Mouse (Mus musculus) neutrophil, adult 5-6 weeks (primary cell): ENCODE results near the gene 1700001L19Rik. TPM values are rescaled to one million over a fixed set of nuclear protein-coding genes. Genes with fewer than 3 reads are reported as not detected.
A peak's percentile ranks its signal among the peaks of the same experiment; 100 is the strongest.
"Not testable (repeated sequence)": the region's sequence is repeated elsewhere in the genome, so short reads cannot be mapped to it uniquely, and the experiment has no call there.

ENCODE experiments used
- ATAC-seq: fragments of 151-379, 151-347 bp; 2 replicates; pipeline ENCODE4 v1.8.0; 2017; ENCODE audit warnings: mild to moderate bottlenecking, moderate TSS enrichment; ENCODE audit not compliant: insufficient number of reproducible peaks, poor library complexity, low FRiP score, severe bottlenecking; ENCODE audit errors: extremely low read depth
- total RNA-seq: library from RNA; stranded (forward); fragments of 200-1000 nt; gene quantifications from 2 replicates; pipeline ENCODE4 v1.2.3, GENCODE M21; 2017

The 1700001L19Rik gene
- not detected in 2 replicates for total RNA-seq

GRCm38 (mm10) chr13:68597199-68597598 is at the start of gene 1700001L19Rik:
Gene 1700001L19Rik (plus strand): TSS chr13:68597421.
- ATAC-seq: no peak

- ATAC-seq: not testable (repeated sequence)
Measured at GRCm38 (mm10) chr13:68553391-68553790, 43.8 kb upstream of the 1700001L19Rik start.

- no peak for ATAC-seq
Measured at GRCm38 (mm10) chr13:68568110-68568509, 29.1 kb upstream of the 1700001L19Rik start.

- no peak for ATAC-seq
Measured at GRCm38 (mm10) chr13:68568548-68568947, 28.7 kb upstream of the 1700001L19Rik start.

GRCm38 (mm10) chr13:68569589-68570336 is 27.5 kb upstream of the 1700001L19Rik start:
- 0 out of 2 replicates have a peak, but pooled peaks have one; percentile 26 for ATAC-seq

- ATAC-seq: no peak
Measured at GRCm38 (mm10) chr13:68572247-68572646, 25.0 kb upstream of the 1700001L19Rik start.

GRCm38 (mm10) chr13:68572966-68573913 is 24.0 kb upstream of the 1700001L19Rik start:
- ATAC-seq: no peak

- no peak for ATAC-seq
Measured at GRCm38 (mm10) chr13:68574398-68574797, 22.8 kb upstream of the 1700001L19Rik start.

- ATAC-seq: no peak
Measured at GRCm38 (mm10) chr13:68577945-68578344, 19.3 kb upstream of the 1700001L19Rik start.

- no peak for ATAC-seq
Measured at GRCm38 (mm10) chr13:68581086-68581740, 16.0 kb upstream of the 1700001L19Rik start.

GRCm38 (mm10) chr13:68581747-68582516 is 15.3 kb upstream of the 1700001L19Rik start, which contains the start of the genes Mtrr and Fastkd3:
Gene Mtrr (minus strand): TSS chr13:68582149.
Gene Fastkd3 (plus strand): TSS chr13:68582234.
- peak; percentile 89 for ATAC-seq

GRCm38 (mm10) chr13:68582517-68582780 is 14.8 kb upstream of the 1700001L19Rik start:
- ATAC-seq: no peak

- ATAC-seq: no peak
Measured at GRCm38 (mm10) chr13:68583961-68584360, 13.3 kb upstream of the 1700001L19Rik start.

- no peak for ATAC-seq
Measured at GRCm38 (mm10) chr13:68585441-68585840, 11.8 kb upstream of the 1700001L19Rik start.

- no peak for ATAC-seq
Measured at GRCm38 (mm10) chr13:68588352-68588751, 8.9 kb upstream of the 1700001L19Rik start.

GRCm38 (mm10) chr13:68593797-68594196 is 3.4 kb upstream of the 1700001L19Rik start:
- ATAC-seq: no peak

GRCm38 (mm10) chr13:68597667-68598066 is 446 bp downstream of the 1700001L19Rik start:
- no peak for ATAC-seq

GRCm38 (mm10) chr13:68598953-68599352 is 1.7 kb downstream of the 1700001L19Rik start:
- no peak for ATAC-seq

- ATAC-seq: no peak
Measured at GRCm38 (mm10) chr13:68601184-68601583, 4.0 kb downstream of the 1700001L19Rik start.
